Mouse (Mus musculus) heart, adult 2 months (tissue): ENCODE measurements around the gene Grap2. TPM values are rescaled to one million over a fixed set of nuclear protein-coding genes. Genes with fewer than 3 reads are reported as not detected.
A peak's percentile ranks its signal among the peaks of the same experiment; 100 is the strongest.

Experiments
- DNase-seq, 2 experiments: peaks; one replicate each; pipeline ENCODE4 v3.0.0; 2021
- H3K27ac ChIP-seq: fragments of 200-600 bp; 2 replicates; pipeline ENCODE4 v1.8.1; 2022
- H3K27me3 ChIP-seq: fragments of 200-500 bp; 2 replicates; pipeline ENCODE4 v1.6.1; 2012; ENCODE audit warnings: mild to moderate bottlenecking, low read length, inconsistent platforms, mixed read lengths; ENCODE audit not compliant: control insufficient read depth, insufficient read depth
- H3K36me3 ChIP-seq: fragments of 200-500 bp; 2 replicates; pipeline ENCODE4 v1.6.1; 2012; ENCODE audit warnings: low read length, inconsistent platforms; ENCODE audit not compliant: control insufficient read depth, insufficient read depth
- H3K4me1 ChIP-seq: fragments of 200-500 bp; 2 replicates; pipeline ENCODE4 v1.6.1; 2011; ENCODE audit warnings: low read length; ENCODE audit not compliant: control insufficient read depth, insufficient read depth
- H3K4me3 ChIP-seq: fragments of 200-600 bp; 2 replicates; pipeline ENCODE4 v1.8.1; 2022
- H3K79me2 ChIP-seq: fragments of 200-500 bp; replicated peaks from 2 replicates; pipeline ENCODE4 v1.6.1; 2012; ENCODE audit warnings: mild to moderate bottlenecking, inconsistent platforms, low read length, moderate library complexity, mixed read lengths; ENCODE audit not compliant: control insufficient read depth, insufficient read depth
- H3K9ac ChIP-seq: fragments of 200-500 bp; 2 replicates; pipeline ENCODE4 v1.6.1; 2012; ENCODE audit warnings: low read depth, mild to moderate bottlenecking, control low read depth, inconsistent platforms, low read length, mixed read lengths
- CTCF ChIP-seq: fragments of 200-600 bp; IDR thresholded peaks from 2 replicates; pipeline ENCODE4 v1.8.1; 2022; ENCODE audit warnings: antibody characterized with exemption, mild to moderate bottlenecking, moderate library complexity
- EP300 ChIP-seq: fragments of 200-500 bp; IDR thresholded peaks from 2 replicates; pipeline ENCODE4 v1.6.1; 2011; ENCODE audit warnings: low read depth, low read length, control low read depth; ENCODE audit not compliant: insufficient read depth
- POLR2A ChIP-seq: fragments of 200-500 bp; IDR thresholded peaks from 2 replicates; pipeline ENCODE4 v1.6.1; 2011; ENCODE audit warnings: mild to moderate bottlenecking, low read depth, low read length, control low read depth; ENCODE audit not compliant: insufficient read depth
- WGBS: fragments of 180-500 bp; shearing (Covaris S2); methylation state at CpG from one replicate; pipeline ENCODE4 v1.1.7; 2018; 5-methylcytosine and 5-hydroxymethylcytosine counted together
- intact Hi-C: fragments of 180-260 bp; cut with DNase I; formaldehyde crosslinking; loops from one replicate; pipeline ENCODE4 v1.15.1; 2025
- polyA plus RNA-seq: library from polyadenylated mRNA; depleted of rRNA; stranded (reverse); fragments of >200 nt; gene quantifications from 2 replicates; pipeline ENCODE4 v1.2.3, GENCODE M21; 2012
- total RNA-seq, 2 experiments: library from RNA; stranded (reverse); gene quantifications; 2 replicates each; pipeline ENCODE4 v1.2.3; 2021

Gene Grap2
- total and polyA plus RNA-seq, 3 experiments = 0.47 to 1.6 (median 1.3) TPM

- H3K4me1 ChIP-seq = no peaks in the 10 kb centered on the region
- intact Hi-C loops = no loop called here
- no peaks in the 10 kb centered on the region for H3K36me3 ChIP-seq
- no peak for TF ChIP-seq POLR2A
- TF ChIP-seq CTCF = no peak
- no peak for TF ChIP-seq EP300
- H3K27ac ChIP-seq = no peak overlapping the region
- no peak overlapping the region for H3K9ac ChIP-seq
- H3K4me3 ChIP-seq = no peak overlapping the region
- WGBS = 83% methylated on average over 1 of the region's 1 CpGs
- H3K27me3 ChIP-seq = no peaks in the 10 kb centered on the region; the same call in 1 of the 2 replicates
- no peak for DNase-seq
- no peaks in the 10 kb centered on the region for H3K79me2 ChIP-seq
Measured at GRCm38 (mm10) chr15:80570226-80570625, 2.2 kb upstream of the Grap2 start.

- no peaks in the 10 kb centered on the region; the same call in 1 of the 2 replicates for H3K27me3 ChIP-seq
Measured at GRCm38 (mm10) chr15:80571611-80572010, 783 bp upstream of the Grap2 start.

DNA sequence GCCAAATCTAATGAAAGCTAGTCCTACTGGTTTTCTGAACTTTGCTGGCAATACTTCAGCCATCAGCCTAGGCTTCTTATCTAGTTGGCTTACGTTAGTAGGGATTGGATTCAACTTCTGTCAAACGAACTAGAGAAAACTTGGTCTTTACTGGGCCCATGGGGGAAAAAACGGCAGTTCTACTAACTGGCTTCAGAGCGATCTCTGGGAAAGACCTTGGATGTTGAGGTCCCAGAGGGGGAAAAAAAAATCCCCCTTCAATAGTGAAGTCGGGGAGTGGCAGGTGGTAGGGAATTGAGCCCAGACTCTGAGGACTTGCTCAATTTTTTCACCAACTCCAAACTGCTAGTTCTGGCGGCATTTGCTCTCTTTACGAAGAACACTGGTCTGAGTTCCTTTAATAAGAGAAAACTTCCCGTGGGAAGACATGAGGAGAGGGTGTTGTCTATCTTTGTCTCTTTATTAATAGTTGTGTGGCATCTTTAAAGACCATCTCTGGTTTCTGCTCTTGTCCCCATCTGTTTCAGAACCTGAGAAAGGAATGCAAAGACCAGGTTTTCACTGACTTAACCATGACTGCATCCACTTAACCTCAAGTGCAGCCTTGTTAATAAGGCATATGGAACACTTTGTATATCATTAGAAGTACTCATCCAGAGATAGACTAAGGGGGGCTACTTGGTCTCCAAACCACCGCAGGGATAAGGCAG, 572 bp downstream of the Grap2 start:
- Histone ChIP-seq H3K9ac (no peak overlapping the region), H3K27ac (no peak overlapping the region), H3K79me2 (no peaks in the 10 kb centered on the region), H3K4me3 (no peak overlapping the region), H3K36me3 (no peaks in the 10 kb centered on the region), H3K27me3 (no peaks in the 10 kb centered on the region; the same call in 1 of the 2 replicates), H3K4me1 (no peaks in the 10 kb centered on the region)
- intact Hi-C loops = no loop called here
- WGBS = 59% methylated on average over 9 of the region's 9 CpGs
- peak in 1 of 2 experiments; percentile 16 for DNase-seq
- TF ChIP-seq EP300 = no peak
- no peak for TF ChIP-seq CTCF
- no peak for TF ChIP-seq POLR2A

More at GRCm38 (mm10) chr15:80571611-80572010, 783 bp upstream of the Grap2 start:
- Histone ChIP-seq H3K4me1 (no peaks in the 10 kb centered on the region), H3K36me3 (no peaks in the 10 kb centered on the region), H3K9ac (no peak overlapping the region), H3K4me3 (no peak overlapping the region), H3K79me2 (no peaks in the 10 kb centered on the region), H3K27ac (no peak overlapping the region)
- no peak for DNase-seq
- 63% methylated on average over 7 of the region's 7 CpGs for WGBS
- TF ChIP-seq EP300 = no peak
- intact Hi-C loops = no loop called here

- Histone ChIP-seq H3K27me3 (no peaks in the 10 kb centered on the region; the same call in 1 of the 2 replicates), H3K27ac (no peak overlapping the region), H3K36me3 (no peaks in the 10 kb centered on the region), H3K4me1 (no peaks in the 10 kb centered on the region), H3K79me2 (no peaks in the 10 kb centered on the region), H3K9ac (no peak overlapping the region), H3K4me3 (no peak overlapping the region)
- WGBS = 90% methylated on average over 17 of the region's 17 CpGs
- no peak for DNase-seq
- TF ChIP-seq CTCF = no peak
- intact Hi-C loops = no loop called here
Measured at GRCm38 (mm10) chr15:80574211-80575040, 2.0 kb downstream of the Grap2 start.

- no peaks in the 10 kb centered on the region; the same call in 1 of the 2 replicates for H3K27me3 ChIP-seq
- 86% methylated on average over 13 of the region's 13 CpGs for WGBS
- intact Hi-C loops = no loop called here
Measured at GRCm38 (mm10) chr15:80575817-80576370, 3.5 kb downstream of the Grap2 start.

More at GRCm38 (mm10) chr15:80575817-80576370, 3.5 kb downstream of the Grap2 start:
- Histone ChIP-seq H3K36me3 (no peaks in the 10 kb centered on the region), H3K9ac (no peak overlapping the region), H3K4me3 (no peak overlapping the region), H3K4me1 (no peaks in the 10 kb centered on the region), H3K27ac (no peak overlapping the region), H3K79me2 (no peaks in the 10 kb centered on the region)
- no peak for DNase-seq
- TF ChIP-seq EP300 (no peak), CTCF (no peak), POLR2A (no peak)
